Mouse (Mus musculus): ENCODE data around the gene Mrnip.

- TF ChIP-seq EP300 (IDR thresholded peaks at IDR 0.05; ENCODE audit: low read depth) (no peak), CTCF (IDR thresholded peaks at IDR 0.05; ENCODE audit: low read depth) (no peak)
Measured at GRCm38 (mm10) chr11:50132265-50132664, 42.0 kb upstream of the Mrnip start.

Measured in liver, embryonic 14.5 days (tissue).